Comparison of ENCODE assay signal across 18 mouse cellular contexts in genomic region chr12:119185441-119185840, GRCm38 (mm10).
"Had no signal": no experiment of that assay in that cellular context is flagged by ENCODE, and none has a peak within 500 bp of the region (broad histone marks: within the 10 kb centered on the region; RNA-seq: fewer than 3 reads in every experiment).

No protein-coding gene starts in this region.

- H3K4me2 ChIP-seq: lung, embryonic 15.5 days; midbrain, embryonic 11.5 days; midbrain, embryonic 13.5 days; midbrain, embryonic 15.5 days; neural tube, embryonic 12.5 days had no signal

- H3K36me3 ChIP-seq: lung, embryonic 15.5 days; midbrain, embryonic 15.5 days had no signal

- H3K4me3 ChIP-seq: lung, embryonic 15.5 days; megakaryocyte, embryonic 14.5 days; midbrain, embryonic 13.5 days; midbrain, embryonic 15.5 days; neural tube, embryonic 12.5 days had no signal

- H3K27me3 ChIP-seq: lung, embryonic 15.5 days; megakaryocyte, embryonic 14.5 days; midbrain, embryonic 13.5 days; midbrain, embryonic 15.5 days; neural tube, embryonic 12.5 days had no signal

- H3K27ac ChIP-seq: lung, embryonic 15.5 days; macrophage; midbrain, embryonic 13.5 days; midbrain, embryonic 15.5 days; neural tube, embryonic 12.5 days had no signal

- DNase-seq: liver, postnatal 0 days; lung, adult 2 months; lung, postnatal 14 days; lung, postnatal 36 days; right cerebral cortex, postnatal 14 days; right cerebral cortex, postnatal 4 days; spleen, adult 18-20 months; thymus, adult 18-20 months; thymus, postnatal 14 days; thymus, postnatal 36 days had no signal

- H3K9ac ChIP-seq: liver, postnatal 0 days; lung, embryonic 15.5 days; midbrain, embryonic 13.5 days; midbrain, embryonic 15.5 days; neural tube, embryonic 12.5 days had no signal

- H3K9me3 ChIP-seq: lung, embryonic 15.5 days; megakaryocyte, embryonic 14.5 days; midbrain, embryonic 13.5 days; midbrain, embryonic 15.5 days; neural tube, embryonic 12.5 days had no signal

- H3K4me1 ChIP-seq: megakaryocyte, embryonic 14.5 days; midbrain, embryonic 13.5 days; midbrain, embryonic 15.5 days; neural tube, embryonic 12.5 days had no signal

- ATAC-seq: liver, postnatal 0 days; lung, postnatal 0 days; midbrain, embryonic 13.5 days; midbrain, embryonic 15.5 days had no signal
